In the genomic region with DNA sequence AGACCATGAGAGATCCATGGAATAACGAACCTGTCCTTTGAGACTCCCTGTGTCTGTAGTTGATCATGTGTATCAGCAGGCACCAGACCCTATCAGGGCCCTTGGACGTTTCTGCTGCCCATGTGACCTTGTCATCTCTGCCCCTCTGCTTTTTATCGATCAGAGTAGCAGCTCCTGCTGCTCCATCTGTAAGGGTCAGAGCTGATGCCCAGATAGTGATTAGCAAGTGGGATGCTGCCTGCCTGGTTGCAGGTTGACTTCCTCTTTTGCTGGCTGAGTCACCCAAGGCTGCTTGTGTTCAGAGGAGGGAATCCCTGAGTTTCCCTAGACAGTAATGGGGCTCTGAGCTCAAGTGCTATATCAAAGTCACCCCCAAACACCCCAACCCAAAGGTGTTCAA, we compare ENCODE assay signal across 31 mouse cellular contexts. TPM values are rescaled to one million over a fixed set of nuclear protein-coding genes. Genes with fewer than 3 reads are reported as not detected.
DNase-seq lines count a peak whose midpoint lies in the region; ATAC-seq lines count a peak whose summit lies in the region.
"Had no signal": no experiment of that assay in that cellular context is flagged by ENCODE, and none has a peak within 500 bp of the region (broad histone marks: within the 10 kb centered on the region; RNA-seq: fewer than 3 reads in every experiment).

No protein-coding gene starts in this region.

- no peak overlapping the region for H3K27ac ChIP-seq in kidney, embryonic 15.5 days
- H3K27ac ChIP-seq: embryonic facial prominence, embryonic 15.5 days; heart, embryonic 13.5 days; hindbrain, embryonic 12.5 days; limb, embryonic 13.5 days; liver, embryonic 12.5 days had no signal

- H3K4me3 ChIP-seq in kidney, embryonic 15.5 days (replicated peaks): no peak overlapping the region
- H3K4me3 ChIP-seq: embryonic facial prominence, embryonic 15.5 days; heart, embryonic 13.5 days; hindbrain, embryonic 12.5 days; limb, embryonic 13.5 days; liver, embryonic 12.5 days had no signal

- ATAC-seq in megakaryocyte progenitor cell, adult 5-6 weeks (replicated peaks; ENCODE audit: poor library complexity): peak; percentile 73
- ATAC-seq in kidney, embryonic 15.5 days (replicated peaks; ENCODE audit: low FRiP score): no peak
- ATAC-seq: activated CD4-positive, CD25-positive, alpha-beta regulatory T cell, adult 4 months; forebrain, embryonic 16.5 days; intestine, postnatal 0 days; liver, embryonic 12.5 days; midbrain, embryonic 16.5 days had no signal

- no peak overlapping the region for H3K9ac ChIP-seq in kidney, embryonic 15.5 days
- H3K9ac ChIP-seq: embryonic facial prominence, embryonic 15.5 days; heart, embryonic 13.5 days; hindbrain, embryonic 12.5 days; limb, embryonic 13.5 days; liver, embryonic 12.5 days had no signal

- H3K36me3 ChIP-seq in kidney, embryonic 15.5 days: no peaks in the 10 kb centered on the region
- H3K36me3 ChIP-seq: embryonic facial prominence, embryonic 15.5 days; heart, embryonic 13.5 days; hindbrain, embryonic 12.5 days; limb, embryonic 13.5 days; liver, embryonic 12.5 days had no signal

- H3K27me3 ChIP-seq in kidney, embryonic 15.5 days: no peaks in the 10 kb centered on the region
- H3K27me3 ChIP-seq: embryonic facial prominence, embryonic 15.5 days; heart, embryonic 13.5 days; hindbrain, embryonic 12.5 days; limb, embryonic 13.5 days; liver, embryonic 12.5 days had no signal

- H3K9me3 ChIP-seq in kidney, embryonic 15.5 days (replicated peaks): no peaks in the 10 kb centered on the region
- H3K9me3 ChIP-seq: embryonic facial prominence, embryonic 15.5 days; heart, embryonic 13.5 days; hindbrain, embryonic 12.5 days; limb, embryonic 13.5 days; liver, embryonic 12.5 days had no signal

- DNase-seq in 3T3-L1 (ENCODE audit: low read depth, low spot score) (peak; percentile 45), A20 (ENCODE audit: low read depth, low spot score) (peak; percentile 4)
- DNase-seq in c-Kit-positive CD71-negative TER-119-negative erythroid progenitor cells, embryonic 14.5 days (ENCODE audit: low read depth): peak; percentile 33
- no peak for DNase-seq in heart, adult 9 months (ENCODE audit: low spot score in 2 of 2)
- no peak for DNase-seq in ovary, postnatal 10 days (ENCODE audit: low spot score)
- DNase-seq: cerebellum, adult 18-20 months; gastrocnemius, postnatal 10 days; heart, adult 11 months; heart, postnatal 14 days; kidney, postnatal 4 days; lung, adult 18-20 months; lung, postnatal 14 days had no signal

- no peak overlapping the region for H3K4me2 ChIP-seq in kidney, embryonic 15.5 days
- H3K4me2 ChIP-seq: embryonic facial prominence, embryonic 15.5 days; heart, embryonic 13.5 days; hindbrain, embryonic 12.5 days; limb, embryonic 13.5 days; liver, embryonic 12.5 days had no signal

- peaks cover 27% of the 10 kb centered on the region for H3K4me1 ChIP-seq in kidney, embryonic 15.5 days

- 57% methylated on average over 3 of the region's 3 CpGs for WGBS in kidney, embryonic 15.5 days

RNA-seq across cellular contexts. Expression of a gene that starts 18.9 kb away (rescaled TPM):
- not detected in 2 replicates for total RNA-seq in megakaryocyte progenitor cell, adult 5-6 weeks (2015)
- not detected in 2 replicates for total RNA-seq in megakaryocyte progenitor cell, adult 5-6 weeks (2017)
- not detected in 2 replicates for polyA plus RNA-seq in kidney, embryonic 15.5 days (2015; fragmentation: Nextera tagmentation; extraction: Ambion mirVana)
- total RNA-seq: adrenal gland, postnatal 36 days; gastrocnemius, postnatal 10 days; heart, postnatal 14 days; left cerebral cortex, adult 18-20 months; left cerebral cortex, postnatal 25 days had no signal
- polyA plus RNA-seq: activated CD4-positive, CD25-positive, alpha-beta regulatory T cell, adult 4 months; embryonic facial prominence, embryonic 15.5 days; forebrain, embryonic 16.5 days; heart, embryonic 13.5 days; hindbrain, embryonic 12.5 days; intestine, postnatal 0 days; kidney, embryonic 16.5 days; limb, embryonic 13.5 days; liver, embryonic 12.5 days; midbrain, embryonic 16.5 days; neural tube, embryonic 14.5 days; small intestine, adult 2 months; stomach, embryonic 16.5 days; thymus, postnatal 0 days had no signal

Comparison
In these comparisons a context has a peak if more than half of its experiments do, and no peak if none do; other contexts are left out.
1. DNase-seq: peak in 3T3-L1 (single experiment), A20 (single experiment) and c-Kit-positive CD71-negative TER-119-negative erythroid progenitor cells, embryonic 14.5 days (single experiment); none in heart, adult 9 months (0 of 2) and ovary, postnatal 10 days (single experiment).